Mouse (Mus musculus): ENCODE results near the gene Reg3d.

The Reg3d gene

GRCm38 (mm10) chr6:78378765-78379164 is at the start of gene Reg3d:
Reg3d (minus strand) TSS chr6:78378865.
- WGBS: 72% methylated on average over 2 of the region's 2 CpGs

DNA sequence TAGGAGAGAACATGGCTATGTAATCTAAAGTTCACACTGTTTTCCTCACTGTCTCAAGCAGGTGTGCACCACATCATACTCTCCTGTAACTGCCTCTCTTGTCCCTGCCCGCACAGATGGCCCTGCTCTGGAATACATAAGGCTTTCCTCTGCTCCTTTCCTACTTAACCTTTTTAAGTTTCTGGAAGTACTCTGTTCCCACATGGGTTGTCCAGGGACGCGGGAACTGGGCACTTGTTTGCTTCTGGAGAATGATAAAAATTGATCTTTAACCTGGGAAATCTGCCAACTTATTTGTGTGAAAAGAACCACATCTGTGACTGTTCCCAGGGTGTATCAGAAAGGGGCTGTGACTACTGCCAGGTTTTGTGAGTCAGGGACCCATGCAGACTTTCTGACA is 46.8 kb upstream of the Reg3d start:
- 81% methylated on average over 3 of the region's 3 CpGs for WGBS

DNA sequence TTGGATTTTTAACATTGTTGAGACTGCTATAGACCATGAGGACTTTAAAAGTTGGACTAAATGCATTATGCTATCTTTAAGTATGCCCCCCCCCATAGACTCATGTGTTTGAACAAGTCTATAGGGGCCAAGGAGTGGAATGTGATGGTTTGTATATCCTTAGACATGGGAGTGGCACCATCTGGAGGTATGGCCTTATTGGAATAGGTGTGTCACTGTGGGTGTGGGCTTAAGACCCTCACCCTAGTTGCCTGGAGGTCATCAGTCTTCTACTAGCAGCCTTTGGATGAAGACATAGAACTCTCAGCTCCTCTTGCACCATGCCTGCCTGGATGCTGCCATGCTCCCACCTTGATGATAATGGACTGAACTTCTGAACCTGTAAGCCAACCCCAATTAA is 43.7 kb upstream of the Reg3d start, which contains the start of gene Reg1:
Gene Reg1, plus strand, starts transcription at position 301 of the 400 bp plus-strand sequence.

DNA sequence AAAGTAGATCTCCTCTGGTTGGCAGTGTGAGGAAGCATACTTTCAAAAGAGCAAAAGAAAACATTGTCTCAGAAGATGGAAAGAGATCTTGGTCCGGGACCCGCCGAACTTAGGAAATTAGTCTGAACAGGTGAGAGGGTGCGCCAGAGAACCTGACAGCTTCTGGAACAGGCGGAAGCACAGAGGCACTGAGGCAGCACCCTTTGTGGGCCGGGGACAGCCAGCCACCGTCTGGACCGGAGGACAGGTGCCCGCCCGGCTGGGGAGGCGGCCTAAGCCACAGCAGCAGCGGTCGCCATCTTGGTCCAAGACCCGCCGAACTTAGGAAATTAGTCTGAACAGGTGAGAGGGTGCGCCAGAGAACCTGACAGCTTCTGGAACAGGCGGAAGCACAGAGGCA is 16.7 kb upstream of the Reg3d start, which contains the start of gene Reg2:
Gene Reg2, plus strand, starts transcription at position 301 of the 400 bp plus-strand sequence.
- 95% methylated on average over 4 of the region's 17 CpGs for WGBS

GRCm38 (mm10) chr6:78385609-78386008 is 6.9 kb upstream of the Reg3d start:
- 89% methylated on average over 3 of the region's 3 CpGs for WGBS

GRCm38 (mm10) chr6:78380409-78380808 is 1.7 kb upstream of the Reg3d start, which contains the start of gene Reg3a:
Reg3a (plus strand) TSS chr6:78380709.

GRCm38 (mm10) chr6:78370357-78370756 is 8.3 kb downstream of the Reg3d start, which contains the start of gene Reg3b:
Reg3b (plus strand) TSS chr6:78370657.
- 88% methylated on average over 2 of the region's 2 CpGs for WGBS

GRCm38 (mm10) chr6:78361971-78362563 is 16.6 kb downstream of the Reg3d start:
- 77% methylated on average over 2 of the region's 2 CpGs for WGBS

GRCm38 (mm10) chr6:78341689-78342088 is 37.0 kb downstream of the Reg3d start:
- 91% methylated on average over 2 of the region's 2 CpGs for WGBS

DNA sequence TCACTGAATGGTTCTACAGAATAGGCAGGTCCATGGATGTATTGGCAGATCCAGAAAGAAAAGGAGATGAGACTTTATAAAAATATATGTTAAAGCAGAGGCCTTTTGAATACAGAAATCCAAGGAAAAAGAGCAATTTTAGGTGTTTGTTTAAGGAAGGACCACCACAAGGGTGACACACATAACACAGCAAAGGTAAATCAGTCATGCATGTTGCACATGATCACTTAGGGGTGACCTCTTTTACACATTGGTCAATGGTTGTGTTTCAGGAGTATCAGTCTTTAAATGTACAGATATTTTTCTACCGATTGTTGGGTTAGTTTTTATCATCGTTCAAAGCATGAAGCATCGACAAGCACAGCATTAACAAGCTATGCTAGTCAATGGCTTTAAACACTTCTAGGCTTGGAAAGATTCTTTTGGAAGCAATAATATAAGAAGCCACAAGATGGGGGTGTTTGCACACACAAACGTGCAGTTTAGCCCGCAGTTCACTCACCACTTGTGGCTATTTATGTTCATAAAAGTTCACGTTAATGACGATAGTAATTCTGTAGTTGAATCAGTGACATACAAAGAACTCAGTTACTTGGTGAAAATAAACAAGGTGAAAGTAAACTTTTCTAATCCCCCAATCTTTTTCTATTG is 46.6 kb downstream of the Reg3d start:
- WGBS: 21% methylated on average over 7 of the region's 7 CpGs

GRCm38 (mm10) chr6:78329166-78329565 is 49.5 kb downstream of the Reg3d start:
- WGBS: 75% methylated on average over 2 of the region's 2 CpGs

All from cerebral cortex, adult 2 months (tissue).